Mouse (Mus musculus): ENCODE results near the gene Gm572. TPM values are rescaled to one million over a fixed set of nuclear protein-coding genes. Genes with fewer than 3 reads are reported as not detected.
A peak's percentile ranks its signal among the peaks of the same experiment; 100 is the strongest.

Gene Gm572
- total RNA-seq, 2 experiments from 2014 or later: not detected

GRCm38 (mm10) chr4:148654701-148655398 lies 11.7 kb downstream of the Gm572 start:
- DNase-seq (ENCODE audit: extremely low spot score in 1 of 2, low spot score in 2 of 2): no peak
- TF ChIP-seq CTCF (IDR thresholded peaks at IDR 0.05): peak; percentile 35
- intact Hi-C loops (cut with DNase I): no loop called here
- no peak overlapping the region for H3K4me3 ChIP-seq
- no peak overlapping the region for H3K27ac ChIP-seq

GRCm38 (mm10) chr4:148656691-148657258 lies 13.7 kb downstream of the Gm572 start:
- TF ChIP-seq CTCF (IDR thresholded peaks at IDR 0.05): no peak
- H3K4me3 ChIP-seq: no peak overlapping the region
- H3K27ac ChIP-seq: no peak overlapping the region
- no peak for DNase-seq (ENCODE audit: extremely low spot score in 1 of 2, low spot score in 2 of 2)
- intact Hi-C loops (cut with DNase I): no loop called here

- no peak for TF ChIP-seq CTCF (IDR thresholded peaks at IDR 0.05)
- Histone ChIP-seq H3K4me3 (no peak overlapping the region), H3K27ac (no peak overlapping the region)
- intact Hi-C loops (cut with DNase I): no loop called here
- DNase-seq (ENCODE audit: extremely low spot score in 1 of 2, low spot score in 2 of 2): no peak
These were observed 14.7 kb downstream of the Gm572 start for GRCm38 (mm10) chr4:148657776-148658175.

- no peak for TF ChIP-seq CTCF (IDR thresholded peaks at IDR 0.05)
- Histone ChIP-seq H3K27ac (no peak overlapping the region), H3K4me3 (no peak overlapping the region)
- intact Hi-C loops (cut with DNase I): no loop called here
- no peak for DNase-seq (ENCODE audit: extremely low spot score in 1 of 2, low spot score in 2 of 2)
These were observed 17.1 kb downstream of the Gm572 start for GRCm38 (mm10) chr4:148660174-148660573.

- no peak overlapping the region for H3K27ac ChIP-seq
- intact Hi-C loops (cut with DNase I): no loop called here
- H3K4me3 ChIP-seq: no peak overlapping the region
- peak; percentile 42 to 49 for DNase-seq (ENCODE audit: extremely low spot score in 1 of 2, low spot score in 2 of 2)
- TF ChIP-seq CTCF (IDR thresholded peaks at IDR 0.05): peak; percentile 88
These were observed 19.2 kb downstream of the Gm572 start for GRCm38 (mm10) chr4:148662168-148662965.

GRCm38 (mm10) chr4:148663326-148663725 lies 20.2 kb downstream of the Gm572 start:
- DNase-seq (ENCODE audit: extremely low spot score in 1 of 2, low spot score in 2 of 2): no peak
- H3K4me3 ChIP-seq: no peak overlapping the region
- H3K27ac ChIP-seq: no peak overlapping the region
- TF ChIP-seq CTCF (IDR thresholded peaks at IDR 0.05): no peak
- intact Hi-C loops (cut with DNase I): no loop called here

- H3K27ac ChIP-seq: no peak overlapping the region
- intact Hi-C loops (cut with DNase I): no loop called here
- TF ChIP-seq CTCF (IDR thresholded peaks at IDR 0.05): no peak
- no peak overlapping the region for H3K4me3 ChIP-seq
- DNase-seq (ENCODE audit: extremely low spot score in 1 of 2, low spot score in 2 of 2): no peak
These were observed 20.9 kb downstream of the Gm572 start for GRCm38 (mm10) chr4:148664021-148664420.

GRCm38 (mm10) chr4:148667006-148667755 lies 24.1 kb downstream of the Gm572 start:
- TF ChIP-seq CTCF (IDR thresholded peaks at IDR 0.05): no peak
- intact Hi-C loops (cut with DNase I): no loop called here
- no peak for DNase-seq (ENCODE audit: extremely low spot score in 1 of 2, low spot score in 2 of 2)
- H3K4me3 ChIP-seq: no peak overlapping the region
- no peak overlapping the region for H3K27ac ChIP-seq

GRCm38 (mm10) chr4:148671230-148671947 lies 28.3 kb downstream of the Gm572 start:
- intact Hi-C loops (cut with DNase I): no loop called here
- H3K27ac ChIP-seq: no peak overlapping the region
- no peak for TF ChIP-seq CTCF (IDR thresholded peaks at IDR 0.05)
- DNase-seq (ENCODE audit: extremely low spot score in 1 of 2, low spot score in 2 of 2): no peak
- no peak overlapping the region for H3K4me3 ChIP-seq

- intact Hi-C loops (cut with DNase I): no loop called here
- DNase-seq (ENCODE audit: extremely low spot score in 1 of 2, low spot score in 2 of 2): no peak
- no peak overlapping the region for H3K4me3 ChIP-seq
- H3K27ac ChIP-seq: no peak overlapping the region
- no peak for TF ChIP-seq CTCF (IDR thresholded peaks at IDR 0.05)
These were observed 31.9 kb downstream of the Gm572 start for GRCm38 (mm10) chr4:148675043-148675442.

Data from left cerebral cortex, adult 2 months (tissue).